In the genomic region with DNA sequence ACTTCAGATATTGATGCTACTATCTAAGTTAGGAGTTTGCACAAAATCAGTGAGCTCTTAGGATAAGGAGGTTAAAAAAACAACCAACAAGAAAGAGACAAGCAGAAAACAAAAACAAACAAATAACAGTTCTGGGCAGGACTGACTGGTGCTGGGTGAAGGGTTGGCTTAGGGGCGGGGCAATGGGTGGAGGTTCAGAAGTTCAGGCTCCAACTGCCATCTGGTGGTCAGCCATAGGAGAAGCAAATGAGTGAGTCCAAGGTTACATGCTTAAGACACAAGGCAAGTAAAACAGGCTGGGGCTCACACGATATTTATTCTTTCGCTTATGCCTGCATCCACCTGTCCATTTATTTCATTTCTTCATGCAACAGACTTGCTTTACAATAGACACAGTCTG, we compare ENCODE assay signal across 8 mouse cellular contexts. TPM values are rescaled to one million over a fixed set of nuclear protein-coding genes. Genes with fewer than 3 reads are reported as not detected.
A peak's percentile ranks its signal among the peaks of the same experiment; 100 is the strongest.
DNase-seq lines count a peak whose midpoint lies in the region; ATAC-seq and TF ChIP-seq lines count a peak whose summit lies in the region.

No protein-coding gene starts in this region.

- intact Hi-C loops in heart, postnatal 10 days (cut with DNase I): loop anchor here (1.0 to 5.0 kb wide), 6 partner anchors 85 to 1350 kb away; no protein-coding TSS in a partner anchor

- no peak overlapping the region for H3K4me2 ChIP-seq in embryonic facial prominence, embryonic 14.5 days (ENCODE audit: low read depth, low read length)
- no peak overlapping the region for H3K4me2 ChIP-seq in liver, embryonic 12.5 days
- H3K4me2 ChIP-seq in stomach, embryonic 15.5 days: no peak overlapping the region

- H3K36me3 ChIP-seq in C2C12 (ENCODE audit: control insufficient read depth, insufficient read depth): no peaks in the 10 kb centered on the region
- H3K36me3 ChIP-seq in embryonic facial prominence, embryonic 14.5 days (ENCODE audit: control insufficient read depth, insufficient read depth, low read length): no peaks in the 10 kb centered on the region
- no peaks in the 10 kb centered on the region for H3K36me3 ChIP-seq in liver, embryonic 12.5 days
- H3K36me3 ChIP-seq in stomach, embryonic 15.5 days: no peaks in the 10 kb centered on the region

- H3K27ac ChIP-seq in embryonic facial prominence, embryonic 14.5 days (replicated peaks; ENCODE audit: low read depth, low read length): no peak overlapping the region
- H3K27ac ChIP-seq in liver, embryonic 12.5 days: no peak overlapping the region
- no peak overlapping the region for H3K27ac ChIP-seq in stomach, embryonic 15.5 days

- H3K4me1 ChIP-seq in embryonic facial prominence, embryonic 14.5 days (ENCODE audit: control insufficient read depth, insufficient read depth, low read length): no peaks in the 10 kb centered on the region
- H3K4me1 ChIP-seq in liver, embryonic 12.5 days: peaks cover 7% of the 10 kb centered on the region
- no peaks in the 10 kb centered on the region for H3K4me1 ChIP-seq in stomach, embryonic 15.5 days

- TF ChIP-seq CTCF in C2C12 (IDR thresholded peaks at IDR 0.05; ENCODE audit: control insufficient read depth, insufficient read depth, insufficient read length): peak; percentile 22

- no peaks in the 10 kb centered on the region for H3K79me3 ChIP-seq in C2C12 (ENCODE audit: low read depth)

- WGBS in embryonic facial prominence, embryonic 14.5 days: 28% methylated on average over 3 of the region's 3 CpGs
- 32% methylated on average over 3 of the region's 3 CpGs for WGBS in liver, embryonic 12.5 days (ENCODE audit: insufficient replicate concordance)
- 34% methylated on average over 3 of the region's 3 CpGs for WGBS in stomach, embryonic 15.5 days

- H3ac ChIP-seq in C2C12 (ENCODE audit: control insufficient read depth, insufficient read length, low read depth): no peak overlapping the region

- H3K27me3 ChIP-seq in C2C12 (ENCODE audit: control insufficient read depth, insufficient read depth, insufficient read length): no peaks in the 10 kb centered on the region
- H3K27me3 ChIP-seq in embryonic facial prominence, embryonic 14.5 days (replicated peaks; ENCODE audit: control insufficient read depth, insufficient read depth, low read length): peaks cover 4% of the 10 kb centered on the region
- peaks cover 12% of the 10 kb centered on the region; the same call in 1 of the 2 replicates for H3K27me3 ChIP-seq in liver, embryonic 12.5 days (replicated peaks)
- H3K27me3 ChIP-seq in stomach, embryonic 15.5 days (replicated peaks): 0 out of 2 replicates have a peak, but pooled peaks cover 3% of the 10 kb centered on the region

- ATAC-seq in embryonic facial prominence, embryonic 14.5 days (ENCODE audit: low read depth): peak; percentile 70; the same call in 1 of the 2 replicates
- peak; percentile 77 for ATAC-seq in liver, embryonic 12.5 days
- ATAC-seq in stomach, embryonic 15.5 days (ENCODE audit: insufficient read depth, low FRiP score, low read depth): peak; percentile 73

- no peaks in the 10 kb centered on the region for H3K9me3 ChIP-seq in embryonic facial prominence, embryonic 14.5 days (ENCODE audit: control insufficient read depth, low read length)
- no peaks in the 10 kb centered on the region for H3K9me3 ChIP-seq in liver, embryonic 12.5 days (replicated peaks)
- no peaks in the 10 kb centered on the region for H3K9me3 ChIP-seq in stomach, embryonic 15.5 days

- no peak overlapping the region for H3K9ac ChIP-seq in embryonic facial prominence, embryonic 14.5 days (ENCODE audit: low read depth, low read length)
- H3K9ac ChIP-seq in liver, embryonic 12.5 days: no peak overlapping the region
- no peak overlapping the region for H3K9ac ChIP-seq in stomach, embryonic 15.5 days

- H3K79me2 ChIP-seq in C2C12 (ENCODE audit: control insufficient read depth, insufficient read depth): no peaks in the 10 kb centered on the region

- DNase-seq in adrenal gland, postnatal 10 days: peak; percentile 74
- peak; percentile 67 for DNase-seq in embryonic facial prominence, embryonic 14.5 days (ENCODE audit: low spot score)
- DNase-seq in heart, postnatal 10 days: peak; percentile 65 to 73
- DNase-seq in kidney, postnatal 14 days: peak; percentile 69
- DNase-seq in natural killer cell, adult 2 months (ENCODE audit: low spot score in 2 of 2): peak; percentile 41 to 54

- no peak overlapping the region for H3K4me3 ChIP-seq in C2C12 (ENCODE audit: insufficient read depth, poor library complexity, severe bottlenecking)
- no peak overlapping the region for H3K4me3 ChIP-seq in embryonic facial prominence, embryonic 14.5 days (ENCODE audit: low read depth, low read length)
- H3K4me3 ChIP-seq in liver, embryonic 12.5 days: no peak overlapping the region
- no peak overlapping the region for H3K4me3 ChIP-seq in stomach, embryonic 15.5 days (replicated peaks)

TF ChIP-seq in C2C12, 6 proteins besides CTCF, POLR2A, EP300 and RAD21:
- TF ChIP-seq MYOG (IDR thresholded peaks at IDR 0.05; ENCODE audit: control insufficient read depth, extremely low read depth, insufficient read length) (no peak), USF1 (IDR thresholded peaks at IDR 0.05; ENCODE audit: low read depth) (no peak), MYOD1 (IDR thresholded peaks at IDR 0.05; ENCODE audit: control insufficient read depth, insufficient read length, low read depth) (no peak), MAX (IDR thresholded peaks at IDR 0.05) (no peak)

RNA-seq across cellular contexts. Expression of a gene that starts 13.8 kb away (rescaled TPM):
- 34.2 TPM for polyA plus RNA-seq in C2C12 (2012; fragmentation: generic; extraction: Trizol)
- 10 to 100 TPM; 67.9 to 75.1 TPM for total RNA-seq in adrenal gland, postnatal 10 days (2021)
- 42.0 and 44.4 TPM in 2 replicates for polyA plus RNA-seq in embryonic facial prominence, embryonic 14.5 days (2014; fragmentation: Nextera tagmentation; extraction: Ambion mirVana)
- total RNA-seq in heart, postnatal 10 days (2021): 10 to 100 TPM; 46.7 to 47.9 TPM
- 19.0 and 21.0 TPM in 2 replicates for polyA plus RNA-seq in liver, embryonic 12.5 days (2016; fragmentation: Nextera tagmentation; extraction: Ambion mirVana)
- polyA plus RNA-seq in stomach, embryonic 15.5 days (2015; fragmentation: Nextera tagmentation; extraction: Ambion mirVana): 33.5 and 37.2 TPM in 2 replicates

RNA-seq across cellular contexts. Expression of a gene that starts 37.8 kb away (rescaled TPM):
- polyA plus RNA-seq in C2C12 (2012; fragmentation: generic; extraction: Trizol): 0.19 TPM
- total RNA-seq in adrenal gland, postnatal 10 days (2021): 1 to 10 TPM in 1 of 2 experiments, under 1 TPM in 1; 0.33 to 1.2 TPM
- polyA plus RNA-seq in embryonic facial prominence, embryonic 14.5 days (2014; fragmentation: Nextera tagmentation; extraction: Ambion mirVana): 0.81 and 1.0 TPM in 2 replicates
- under 1 TPM in 1 of 2 experiments, not detected in 1; 0.20 TPM for total RNA-seq in heart, postnatal 10 days (2021)
- 0.20 and 0.45 TPM in 2 replicates for polyA plus RNA-seq in liver, embryonic 12.5 days (2016; fragmentation: Nextera tagmentation; extraction: Ambion mirVana)
- polyA plus RNA-seq in stomach, embryonic 15.5 days (2015; fragmentation: Nextera tagmentation; extraction: Ambion mirVana): 0.58 and 0.71 TPM in 2 replicates

RNA-seq across cellular contexts. Expression of a gene that starts 44.3 kb away (rescaled TPM):
- not detected for polyA plus RNA-seq in C2C12 (2012; fragmentation: generic; extraction: Trizol)
- total RNA-seq in adrenal gland, postnatal 10 days (2021): not detected
- polyA plus RNA-seq in embryonic facial prominence, embryonic 14.5 days (2014; fragmentation: Nextera tagmentation; extraction: Ambion mirVana): not detected in 2 replicates
- total RNA-seq in heart, postnatal 10 days (2021): not detected
- not detected in 2 replicates for polyA plus RNA-seq in liver, embryonic 12.5 days (2016; fragmentation: Nextera tagmentation; extraction: Ambion mirVana)
- polyA plus RNA-seq in stomach, embryonic 15.5 days (2015; fragmentation: Nextera tagmentation; extraction: Ambion mirVana): not detected in 2 replicates

RNA-seq across cellular contexts. Expression of a gene that starts 51.5 kb away (rescaled TPM):
- not detected for polyA plus RNA-seq in C2C12 (2012; fragmentation: generic; extraction: Trizol)
- not detected for total RNA-seq in adrenal gland, postnatal 10 days (2021)
- not detected in 2 replicates for polyA plus RNA-seq in embryonic facial prominence, embryonic 14.5 days (2014; fragmentation: Nextera tagmentation; extraction: Ambion mirVana)
- total RNA-seq in heart, postnatal 10 days (2021): not detected
- not detected in 2 replicates for polyA plus RNA-seq in liver, embryonic 12.5 days (2016; fragmentation: Nextera tagmentation; extraction: Ambion mirVana)
- polyA plus RNA-seq in stomach, embryonic 15.5 days (2015; fragmentation: Nextera tagmentation; extraction: Ambion mirVana): not detected in 2 replicates
